Mouse (Mus musculus) kidney, adult 2 months (tissue): ENCODE results near the gene Tspear.

Experiments used
- CTCF ChIP-seq: fragments of 200-500 bp; conservative IDR thresholded peaks from 2 replicates; pipeline ENCODE4 v1.5.1; 2011; ENCODE audit warnings: low read depth, mild to moderate bottlenecking, control low read depth, low read length, moderate library complexity, mixed read lengths; ENCODE audit not compliant: insufficient read depth, insufficient read length
- POLR2A ChIP-seq: fragments of 200-500 bp; IDR thresholded peaks from one replicate; pipeline ENCODE4 v1.6.1; 2011; ENCODE audit warnings: low read depth, low read length, control low read depth

- TF ChIP-seq CTCF = no peak
- TF ChIP-seq POLR2A = no peak
Measured at GRCm38 (mm10) chr10:77753448-77753847, 67.1 kb downstream of the Tspear start.
